Mouse (Mus musculus) embryonic facial prominence, embryonic 11.5 days (tissue): Measurements from ENCODE around the gene Fbxo36. TPM values are rescaled to one million over a fixed set of nuclear protein-coding genes. Genes with fewer than 3 reads are reported as not detected.
A peak's percentile ranks its signal among the peaks of the same experiment; 100 is the strongest.

ENCODE experiments used
- ATAC-seq: fragments of 200-750 bp; cut with Nextera tagmentation; replicated peaks from 2 replicates; pipeline ENCODE4 v1.8.0; 2017; ENCODE audit warnings: low read depth; ENCODE audit not compliant: insufficient number of reproducible peaks, low FRiP score, low TSS enrichment
- DNase-seq: peaks from one replicate; pipeline ENCODE4 v3.0.0-alpha.2; 2015; ENCODE audit warnings: low spot score
- H3K27ac ChIP-seq: fragments of 300-500 bp; sonication (generic); replicated peaks from 2 replicates; pipeline ENCODE4 v1.5.1; 2014; ENCODE audit warnings: mild to moderate bottlenecking, low read depth, low read length, control low read depth
- H3K27me3 ChIP-seq: fragments of 300-500 bp; sonication (generic); 2 replicates; pipeline ENCODE4 v1.6.1; 2014; ENCODE audit warnings: mild to moderate bottlenecking, low read length, moderate library complexity, mixed read lengths; ENCODE audit not compliant: control insufficient read depth, insufficient read depth
- H3K36me3 ChIP-seq: fragments of 300-500 bp; sonication (generic); replicated peaks from 2 replicates; pipeline ENCODE4 v1.6.1; 2014; ENCODE audit warnings: low read depth, mild to moderate bottlenecking, low read length, moderate library complexity, mixed read lengths; ENCODE audit not compliant: control insufficient read depth, insufficient read depth
- H3K4me1 ChIP-seq: fragments of 300-500 bp; sonication (generic); 2 replicates; pipeline ENCODE4 v1.6.1; 2014; ENCODE audit warnings: low read length, mixed read lengths; ENCODE audit not compliant: control insufficient read depth, insufficient read depth
- H3K4me2 ChIP-seq: fragments of 300-500 bp; sonication (generic); 2 replicates; pipeline ENCODE4 v1.6.1; 2014; ENCODE audit warnings: low read depth, mild to moderate bottlenecking, control low read depth, low read length, moderate library complexity
- H3K4me3 ChIP-seq: fragments of 300-500 bp; sonication (generic); 2 replicates; pipeline ENCODE4 v1.5.1; 2014; ENCODE audit warnings: low read depth, low read length, control low read depth
- H3K9ac ChIP-seq: fragments of 300-500 bp; sonication (generic); replicated peaks from 2 replicates; pipeline ENCODE4 v1.6.1; 2014; ENCODE audit warnings: mild to moderate bottlenecking, control low read depth, low read length
- H3K9me3 ChIP-seq: fragments of 300-500 bp; sonication (generic); replicated peaks from 2 replicates; pipeline ENCODE4 v1.6.1; 2016; ENCODE audit warnings: mild to moderate bottlenecking, low read length, inconsistent platforms, mixed read lengths; ENCODE audit not compliant: control insufficient read depth
- WGBS: fragments of 180-500 bp; shearing (Covaris S2); extraction: QIAGEN DNeasy Blood & Tissue Kit; methylation state at CpG from one replicate; pipeline ENCODE4 v1.1.7; 2014; 5-methylcytosine and 5-hydroxymethylcytosine counted together
- polyA plus RNA-seq: library from polyadenylated mRNA; unstranded; fragments of >200 nt; fragmentation: Nextera tagmentation; extraction: Ambion mirVana; gene quantifications from 2 replicates; pipeline ENCODE4 v1.2.1, GENCODE M21; 2014

Gene Fbxo36
- polyA plus RNA-seq, 1 experiment from 2014 or later, result 9.9 TPM

GRCm38 (mm10) chr1:84861255-84861630 lies 21.6 kb downstream of the Fbxo36 start:
- WGBS, result 77% methylated on average over 1 of the region's 1 CpGs
- H3K36me3 ChIP-seq, result no peaks in the 10 kb centered on the region
- DNase-seq (no peak), ATAC-seq (no peak)
- no peak overlapping the region for H3K27ac ChIP-seq
- peaks cover 2% of the 10 kb centered on the region; the same call in 1 of the 2 replicates for H3K4me1 ChIP-seq
- no peak overlapping the region for H3K4me2 ChIP-seq
- H3K9me3 ChIP-seq, result no peaks in the 10 kb centered on the region
- no peaks in the 10 kb centered on the region for H3K27me3 ChIP-seq
- no peak overlapping the region for H3K9ac ChIP-seq
- no peak overlapping the region for H3K4me3 ChIP-seq

- no peak for ATAC-seq
- peak; percentile 17 for DNase-seq
Observed at GRCm38 (mm10) chr1:84864645-84865044, 25.0 kb downstream of the Fbxo36 start.

DNA sequence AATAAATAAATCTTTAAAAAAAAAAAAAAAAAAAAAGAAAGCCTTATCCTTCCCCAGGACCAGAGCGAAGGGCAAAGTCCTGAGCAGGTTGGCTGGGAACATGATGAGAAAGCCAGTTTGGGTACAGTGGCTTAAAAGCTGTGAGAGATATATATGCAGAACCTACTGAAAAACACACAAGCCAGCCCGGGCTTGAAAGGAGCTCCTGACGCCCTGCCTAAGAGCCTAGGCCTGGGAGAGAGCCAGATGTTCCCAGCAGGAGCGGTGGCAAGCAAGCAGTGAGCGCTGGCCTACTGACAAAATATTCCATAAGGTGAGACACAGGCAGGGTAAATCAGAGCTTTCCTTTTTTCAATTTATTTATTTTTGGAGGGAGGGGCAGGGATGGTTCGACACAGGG lies 26.6 kb downstream of the Fbxo36 start:
- no peak for DNase-seq
- WGBS, result 92% methylated on average over 6 of the region's 6 CpGs
- no peak overlapping the region for H3K9ac ChIP-seq

More at GRCm38 (mm10) chr1:84864645-84865044, 25.0 kb downstream of the Fbxo36 start:
- Histone ChIP-seq H3K4me3 (no peak overlapping the region), H3K27ac (no peak overlapping the region), H3K4me1 (peaks cover 2% of the 10 kb centered on the region; the same call in 1 of the 2 replicates), H3K4me2 (no peak overlapping the region), H3K27me3 (no peaks in the 10 kb centered on the region), H3K9me3 (no peaks in the 10 kb centered on the region), H3K36me3 (no peaks in the 10 kb centered on the region), H3K9ac (no peak overlapping the region)
- 30% methylated on average over 2 of the region's 2 CpGs for WGBS

DNA sequence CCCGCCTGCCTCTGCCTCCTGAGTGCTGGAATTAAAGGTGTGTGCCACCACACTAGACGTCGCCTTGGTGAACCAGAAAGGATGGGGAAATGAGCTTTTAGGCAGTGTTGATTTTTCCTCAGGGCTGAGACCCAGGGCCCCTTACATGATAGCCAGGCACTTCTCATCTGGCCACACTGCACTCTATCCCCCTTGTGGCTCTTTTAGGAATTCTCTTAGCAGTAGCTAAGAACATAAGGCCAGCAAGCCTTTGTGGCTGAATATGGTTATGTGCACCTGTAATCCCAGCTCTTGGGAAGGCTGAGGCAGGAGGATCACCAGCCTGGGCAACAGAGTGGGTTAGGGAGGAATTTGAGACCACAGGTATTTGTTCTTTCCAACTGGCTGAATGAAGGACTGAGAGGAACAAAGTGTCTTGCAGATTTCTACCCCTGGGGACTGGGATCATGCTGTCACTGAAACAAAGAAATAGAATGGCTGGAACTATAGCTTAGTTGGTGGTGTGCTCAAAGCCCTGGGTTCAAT lies 27.1 kb downstream of the Fbxo36 start:
- DNase-seq, result no peak
- Histone ChIP-seq H3K27me3 (no peaks in the 10 kb centered on the region), H3K4me2 (no peak overlapping the region), H3K36me3 (no peaks in the 10 kb centered on the region), H3K27ac (no peak overlapping the region), H3K4me1 (peaks cover 2% of the 10 kb centered on the region; the same call in 1 of the 2 replicates), H3K9ac (no peak overlapping the region), H3K9me3 (no peaks in the 10 kb centered on the region), H3K4me3 (no peak overlapping the region)
- no peak for ATAC-seq
- WGBS, result 94% methylated on average over 3 of the region's 3 CpGs

More for the DNA sequence above, 26.6 kb downstream of the Fbxo36 start:
- H3K4me1 ChIP-seq, result peaks cover 2% of the 10 kb centered on the region; the same call in 1 of the 2 replicates
- H3K36me3 ChIP-seq, result no peaks in the 10 kb centered on the region
- ATAC-seq, result no peak
- no peak overlapping the region for H3K4me3 ChIP-seq
- H3K4me2 ChIP-seq, result no peak overlapping the region
- no peaks in the 10 kb centered on the region for H3K27me3 ChIP-seq
- no peaks in the 10 kb centered on the region for H3K9me3 ChIP-seq
- no peak overlapping the region for H3K27ac ChIP-seq

GRCm38 (mm10) chr1:84868311-84868710 lies 28.7 kb downstream of the Fbxo36 start:
- DNase-seq, result no peak
- Histone ChIP-seq H3K4me2 (no peak overlapping the region), H3K9ac (no peak overlapping the region), H3K27me3 (no peaks in the 10 kb centered on the region), H3K4me3 (no peak overlapping the region), H3K4me1 (peaks cover 2% of the 10 kb centered on the region; the same call in 1 of the 2 replicates), H3K9me3 (no peaks in the 10 kb centered on the region), H3K27ac (no peak overlapping the region), H3K36me3 (no peaks in the 10 kb centered on the region)
- no peak for ATAC-seq

GRCm38 (mm10) chr1:84868841-84869240 lies 29.2 kb downstream of the Fbxo36 start:
- no peak for ATAC-seq
- 59% methylated on average over 4 of the region's 4 CpGs for WGBS

DNA sequence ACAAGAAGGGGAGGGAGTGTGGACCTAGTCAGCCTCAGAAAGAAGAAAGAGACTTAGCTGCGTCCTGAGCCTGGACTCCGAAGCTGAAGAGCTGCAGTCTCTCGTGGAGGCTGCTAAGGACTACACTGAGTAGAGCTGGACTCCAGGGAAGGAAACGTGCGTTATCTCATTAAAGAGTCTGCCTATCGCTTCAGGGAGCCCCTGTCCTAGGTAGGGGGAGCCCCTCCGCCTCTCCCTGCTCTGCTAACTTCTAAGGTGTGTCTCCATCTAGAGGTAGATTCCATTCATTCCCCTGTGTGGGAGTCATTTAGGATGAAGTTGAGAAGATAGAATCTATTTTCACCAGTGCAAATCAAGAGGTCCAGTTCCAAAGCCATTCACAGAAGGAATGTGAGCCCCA lies 29.9 kb downstream of the Fbxo36 start:
- H3K4me1 ChIP-seq, result peaks cover 2% of the 10 kb centered on the region; the same call in 1 of the 2 replicates
- H3K36me3 ChIP-seq, result no peaks in the 10 kb centered on the region
- H3K4me2 ChIP-seq, result no peak overlapping the region
- H3K27ac ChIP-seq, result no peak overlapping the region
- no peaks in the 10 kb centered on the region for H3K9me3 ChIP-seq
- DNase-seq, result no peak
- WGBS, result 52% methylated on average over 7 of the region's 7 CpGs
- no peak overlapping the region for H3K9ac ChIP-seq
- no peak for ATAC-seq
- H3K27me3 ChIP-seq, result no peaks in the 10 kb centered on the region
- H3K4me3 ChIP-seq, result no peak overlapping the region

More at GRCm38 (mm10) chr1:84868841-84869240, 29.2 kb downstream of the Fbxo36 start:
- no peak for DNase-seq
- Histone ChIP-seq H3K27ac (no peak overlapping the region), H3K9ac (no peak overlapping the region), H3K36me3 (no peaks in the 10 kb centered on the region), H3K4me2 (no peak overlapping the region), H3K4me3 (no peak overlapping the region), H3K27me3 (no peaks in the 10 kb centered on the region), H3K9me3 (no peaks in the 10 kb centered on the region), H3K4me1 (peaks cover 2% of the 10 kb centered on the region; the same call in 1 of the 2 replicates)

DNA sequence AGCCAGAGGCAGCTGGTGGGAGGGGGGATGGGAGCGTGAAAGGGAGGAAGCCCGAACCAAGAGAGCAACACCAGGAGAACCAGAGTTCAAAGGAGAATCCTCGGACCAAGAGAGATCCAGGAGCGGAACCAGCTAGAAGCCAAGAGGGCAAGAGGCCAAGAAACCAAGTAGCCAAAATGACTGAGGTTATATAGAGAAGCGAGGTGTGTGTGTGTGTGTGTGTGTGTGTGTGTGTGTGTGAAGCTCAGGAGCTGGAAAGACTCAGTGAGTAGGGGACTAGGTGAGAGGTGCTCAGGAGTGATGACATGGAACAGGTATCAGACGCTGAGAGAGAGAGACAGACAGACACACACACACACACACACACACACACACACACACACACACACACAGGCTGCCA lies 31.5 kb downstream of the Fbxo36 start:
- H3K36me3 ChIP-seq, result no peaks in the 10 kb centered on the region
- H3K4me2 ChIP-seq, result no peak overlapping the region
- ATAC-seq (no peak), DNase-seq (no peak)
- H3K27ac ChIP-seq, result no peak overlapping the region
- 45% methylated on average over 6 of the region's 6 CpGs for WGBS
- H3K27me3 ChIP-seq, result no peaks in the 10 kb centered on the region
- H3K4me1 ChIP-seq, result no peaks in the 10 kb centered on the region
- H3K9ac ChIP-seq, result no peak overlapping the region
- no peak overlapping the region for H3K4me3 ChIP-seq
- H3K9me3 ChIP-seq, result no peaks in the 10 kb centered on the region
